Mouse (Mus musculus) G1E (cell line): ENCODE measurements around the gene Hsdl1.

Source experiments
- CTCF ChIP-seq: IDR thresholded peaks from 2 replicates; pipeline ENCODE4 v1.5.1; 2012; ENCODE audit warnings: low read depth, low read length, inconsistent platforms, mixed read lengths
- GATA1 ChIP-seq: IDR thresholded peaks from 2 replicates; pipeline ENCODE4 v1.6.1; 2012; ENCODE audit warnings: borderline replicate concordance, low read length, inconsistent platforms, mixed read lengths
- GATA2 ChIP-seq: IDR thresholded peaks from 2 replicates; pipeline ENCODE4 v1.6.1; 2012; ENCODE audit warnings: low read depth, low read length, inconsistent platforms, borderline replicate concordance
- POLR2AphosphoS5 ChIP-seq: IDR thresholded peaks from 2 replicates; pipeline ENCODE4 v1.6.1; 2012; ENCODE audit warnings: low read depth, low read length, inconsistent platforms; ENCODE audit not compliant: insufficient replicate concordance
- TAL1 ChIP-seq: conservative IDR thresholded peaks from 2 replicates; pipeline ENCODE4 v1.6.1; 2012; ENCODE audit warnings: low read depth, low read length, inconsistent platforms, mixed read lengths

GRCm38 (mm10) chr8:119528762-119529161 lies 46.2 kb downstream of the Hsdl1 start:
- no peak for TF ChIP-seq CTCF
- no peak for TF ChIP-seq POLR2AphosphoS5
- no peak for TF ChIP-seq TAL1
- TF ChIP-seq GATA1 = no peak
- no peak for TF ChIP-seq GATA2
